Mouse (Mus musculus): ENCODE data around the gene Gsc.

Gsc gene

DNA sequence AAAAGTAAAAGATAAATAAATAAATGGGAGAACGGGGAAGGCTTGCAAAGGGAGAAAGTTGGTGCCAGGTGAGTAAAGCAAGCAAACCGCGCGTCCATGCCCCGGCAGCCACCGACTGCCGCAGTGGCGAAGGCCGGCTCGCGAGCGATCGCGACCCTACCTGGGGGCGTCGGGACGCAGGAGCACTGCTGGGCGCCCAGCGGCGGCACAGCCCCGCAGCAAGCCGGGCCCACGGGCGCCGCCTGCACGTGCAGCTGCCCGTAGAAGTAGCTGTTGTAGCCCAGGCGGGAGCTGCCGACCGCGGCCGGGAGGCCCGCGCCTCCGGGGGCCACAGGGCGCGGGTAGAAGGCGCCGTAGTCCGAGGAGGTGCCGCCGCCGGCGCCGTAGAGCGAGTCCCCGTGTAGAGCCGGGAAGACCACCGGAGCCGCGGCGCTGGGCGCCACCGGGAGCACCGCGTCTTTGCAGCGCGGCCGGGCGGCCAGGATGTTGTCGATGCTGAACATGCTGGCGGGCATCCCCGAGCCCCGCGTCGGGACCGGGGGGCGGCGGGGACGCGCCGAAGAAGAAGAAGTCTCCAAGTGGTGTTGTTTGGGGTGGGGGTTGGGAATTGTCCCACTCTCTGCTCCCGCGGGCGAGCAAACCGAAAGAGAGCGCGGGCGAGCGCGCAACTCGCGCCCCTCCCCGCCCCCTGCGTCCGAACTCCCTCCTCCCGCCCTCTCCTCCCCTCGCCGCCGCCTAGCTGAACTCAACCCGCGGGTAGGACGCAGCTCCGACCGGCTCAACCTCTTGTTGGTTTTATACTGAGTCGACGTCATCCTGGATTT lies at the start of gene Gsc:
Gsc (minus strand) TSS at position 730 of the 824 bp plus-strand sequence.
- DNase-seq (ENCODE audit: low spot score in 2 of 2) = no peak

DNA sequence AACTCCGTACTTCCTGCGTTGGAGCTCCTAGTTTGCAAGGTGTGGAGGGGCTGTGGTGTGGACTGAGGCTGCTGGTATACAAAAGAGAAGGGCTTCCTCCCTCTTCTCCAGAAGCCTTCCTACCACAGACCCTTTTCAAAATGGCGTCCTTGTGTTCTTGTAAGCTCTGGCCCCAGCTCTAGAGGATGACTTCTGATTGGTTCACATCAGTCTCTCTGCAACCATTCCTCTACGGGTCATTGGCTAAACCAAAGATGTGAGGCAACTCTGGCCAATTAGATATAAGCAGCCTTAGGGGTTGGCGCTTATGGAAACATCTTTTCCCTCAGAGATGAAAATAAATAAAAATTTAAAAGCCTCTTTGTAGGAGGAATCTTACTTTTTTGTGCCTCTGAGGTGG lies 46.6 kb upstream of the Gsc start:
- DNase-seq (ENCODE audit: low spot score in 2 of 2) = no peak

DNA sequence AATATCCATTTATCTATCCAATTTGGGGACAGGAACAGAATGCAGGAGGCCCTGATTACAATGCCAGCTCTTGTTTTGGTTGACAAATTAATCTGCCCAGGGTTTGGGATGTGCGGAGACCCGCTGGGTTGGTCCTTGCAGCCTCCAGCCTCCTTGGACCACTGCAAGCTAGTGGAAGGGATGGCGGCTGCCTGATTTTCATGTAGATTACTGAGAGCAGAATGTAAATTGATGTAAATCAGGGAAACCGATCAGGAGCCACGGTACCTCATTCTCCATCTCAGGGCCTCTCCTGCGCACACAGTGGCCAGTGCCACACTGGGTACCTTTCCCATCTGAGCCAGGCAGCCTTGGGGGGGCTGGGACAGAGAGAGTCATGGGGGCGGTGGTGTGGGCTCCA lies 34.8 kb upstream of the Gsc start:
- no peak for DNase-seq (ENCODE audit: low spot score in 2 of 2)

DNA sequence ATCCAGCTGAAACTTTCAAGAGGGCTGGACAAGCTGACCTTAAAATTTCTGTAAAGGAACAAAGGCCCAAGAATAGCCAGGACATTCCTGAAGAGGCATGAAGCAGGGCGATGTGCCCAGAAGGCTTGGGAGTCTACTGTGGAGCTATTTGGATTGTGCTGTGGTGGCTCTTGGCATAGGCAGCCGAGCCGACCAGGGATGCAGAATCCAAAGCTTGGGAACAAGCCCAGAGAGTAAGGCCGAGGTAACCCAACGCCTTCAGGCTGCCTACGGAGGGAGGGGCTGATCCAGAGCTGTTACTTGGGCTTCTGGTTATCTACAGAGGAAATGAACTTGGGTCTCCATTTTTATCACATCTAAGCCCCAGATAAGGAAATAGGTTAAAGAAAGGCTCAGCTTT lies 18.9 kb upstream of the Gsc start:
- DNase-seq (ENCODE audit: low spot score in 2 of 2) = no peak

DNA sequence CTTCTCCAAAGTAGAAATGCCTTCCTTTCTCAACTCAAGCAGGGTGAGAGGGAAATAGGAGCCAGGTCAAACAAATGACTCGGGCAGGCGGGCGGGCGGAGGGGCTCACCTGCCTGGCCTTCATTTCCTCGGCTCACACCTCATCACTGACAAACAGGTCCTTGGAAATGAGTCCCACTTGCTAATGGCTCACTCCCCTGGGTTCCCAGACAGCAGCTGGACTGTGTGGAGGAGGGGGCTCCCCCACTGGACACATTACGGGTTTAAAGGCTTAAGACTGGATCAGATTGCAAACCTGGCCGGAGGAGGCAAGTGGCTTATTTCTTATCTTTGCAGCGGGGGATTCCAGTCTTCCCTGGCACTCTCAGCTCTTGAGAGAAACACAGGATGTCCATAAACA lies 13.1 kb upstream of the Gsc start:
- no peak for DNase-seq (ENCODE audit: low spot score in 2 of 2)

DNA sequence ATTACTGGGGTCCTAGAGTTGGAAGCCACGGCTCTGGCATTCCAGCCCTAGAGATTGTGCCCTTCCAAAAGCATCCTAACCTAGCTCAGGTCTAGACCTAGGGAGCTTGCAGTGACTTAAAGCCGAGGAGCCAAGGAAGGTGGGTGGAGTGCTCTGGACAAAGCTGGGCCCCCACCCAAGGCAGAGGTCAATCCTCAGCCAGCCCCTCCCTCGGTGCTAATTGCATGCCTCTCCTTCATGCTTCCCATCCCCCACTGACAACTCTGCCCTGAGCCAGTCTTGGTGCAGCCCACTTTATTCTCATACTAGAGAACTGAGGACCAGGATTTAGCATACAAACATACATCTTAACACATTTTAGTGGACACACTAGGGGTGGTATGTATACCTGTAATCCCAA lies 12.0 kb upstream of the Gsc start:
- DNase-seq (ENCODE audit: low spot score in 2 of 2) = no peak

DNA sequence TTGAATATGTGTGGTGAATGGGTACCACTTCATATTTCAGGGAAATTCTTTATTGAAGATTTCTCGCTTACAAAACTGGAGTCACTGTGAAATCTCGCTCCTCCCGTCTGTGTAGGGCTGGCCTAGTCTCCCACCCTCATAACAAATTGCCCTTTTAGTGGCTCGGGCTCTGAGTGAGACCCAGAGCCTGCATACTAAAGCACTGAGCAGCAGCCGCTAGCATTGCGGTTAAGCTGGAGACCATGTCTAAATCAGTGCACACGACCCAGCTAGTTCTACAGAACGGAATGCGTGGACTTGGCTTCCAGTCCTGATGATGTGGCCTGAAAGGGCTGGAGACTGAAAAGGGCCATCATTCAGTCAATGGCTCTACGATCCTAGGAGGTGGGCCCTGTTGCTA lies 7.9 kb upstream of the Gsc start:
- no peak for DNase-seq (ENCODE audit: low spot score in 2 of 2)

DNA sequence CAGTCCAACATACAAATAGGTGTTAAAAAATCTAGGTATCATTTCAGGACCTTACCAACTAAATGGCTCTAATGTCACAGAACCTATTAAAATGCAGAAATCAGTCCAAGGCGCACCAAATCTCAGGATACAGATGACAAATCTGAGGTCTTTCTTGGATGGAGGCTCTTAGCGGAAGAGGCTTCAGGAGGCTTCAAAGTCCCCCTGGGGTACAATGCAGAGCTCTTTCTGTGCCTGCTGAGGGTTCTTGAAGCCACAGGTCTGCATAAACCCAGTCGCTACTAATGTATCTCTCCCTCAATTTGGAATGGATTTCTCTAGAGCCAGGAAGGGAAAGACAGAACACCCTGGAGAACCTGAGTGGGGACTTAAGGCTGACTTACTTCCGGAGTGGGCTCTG lies 5.1 kb upstream of the Gsc start:
- DNase-seq (ENCODE audit: low spot score in 2 of 2) = no peak

DNA sequence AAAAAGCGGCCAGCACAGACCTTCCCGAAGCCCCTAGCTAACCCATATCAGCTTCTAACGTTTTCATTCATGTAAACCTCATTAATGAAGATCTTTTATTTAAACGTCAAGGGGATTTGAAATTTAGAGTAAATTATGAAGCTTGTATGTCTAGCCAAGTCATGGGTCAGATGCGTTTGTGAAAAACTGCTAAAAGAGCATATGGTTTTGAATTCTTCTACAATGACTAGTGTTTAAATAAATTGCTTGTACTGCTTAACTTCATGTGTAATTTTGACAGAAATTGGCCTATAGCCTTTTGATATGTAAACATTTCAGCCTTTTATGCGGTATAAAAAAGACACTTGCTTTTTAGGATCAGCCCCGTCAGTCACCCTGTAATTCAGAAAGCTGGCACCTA lies 4.4 kb upstream of the Gsc start:
- no peak for DNase-seq (ENCODE audit: low spot score in 2 of 2)

DNA sequence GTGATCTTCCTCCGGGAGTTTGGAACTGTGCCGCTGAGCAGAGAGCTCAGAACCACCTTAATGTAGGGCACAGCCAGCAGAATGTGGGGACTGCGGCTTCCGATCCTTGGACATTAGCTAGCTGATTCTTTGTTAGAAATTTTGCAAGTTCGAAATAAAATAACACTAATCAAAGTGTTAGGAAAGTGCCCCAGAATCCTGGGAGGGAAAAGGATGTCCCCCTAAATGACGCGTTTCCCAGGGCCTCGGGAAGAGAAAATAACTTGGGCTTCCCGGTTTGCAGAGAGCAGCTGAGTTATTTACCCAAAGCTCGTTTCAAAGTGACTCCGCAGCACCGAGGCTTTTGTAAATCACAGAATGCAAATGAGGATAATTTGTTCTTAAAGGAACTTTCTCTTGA lies 3.9 kb upstream of the Gsc start:
- DNase-seq (ENCODE audit: low spot score in 2 of 2) = no peak

DNA sequence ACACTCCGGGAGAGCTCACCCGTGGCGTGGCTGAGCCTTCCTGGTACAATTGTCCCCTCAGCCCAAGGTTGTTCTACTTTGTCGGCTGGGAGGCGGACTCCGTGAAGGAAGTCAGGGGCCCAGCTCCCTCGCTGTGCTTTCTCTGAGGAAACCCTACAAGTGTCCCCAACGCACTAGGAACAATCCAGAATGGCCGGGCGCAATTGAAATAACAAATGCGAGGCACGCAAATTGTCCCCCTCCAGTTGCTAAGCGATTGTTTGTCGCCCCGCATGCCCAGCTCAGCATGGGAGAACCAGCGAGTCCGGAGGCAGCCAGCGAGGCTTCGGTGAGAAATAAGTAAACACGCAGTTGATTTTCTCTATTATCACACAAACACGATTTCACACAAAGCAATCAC lies 2.8 kb upstream of the Gsc start:
- DNase-seq (ENCODE audit: low spot score in 2 of 2) = no peak

DNA sequence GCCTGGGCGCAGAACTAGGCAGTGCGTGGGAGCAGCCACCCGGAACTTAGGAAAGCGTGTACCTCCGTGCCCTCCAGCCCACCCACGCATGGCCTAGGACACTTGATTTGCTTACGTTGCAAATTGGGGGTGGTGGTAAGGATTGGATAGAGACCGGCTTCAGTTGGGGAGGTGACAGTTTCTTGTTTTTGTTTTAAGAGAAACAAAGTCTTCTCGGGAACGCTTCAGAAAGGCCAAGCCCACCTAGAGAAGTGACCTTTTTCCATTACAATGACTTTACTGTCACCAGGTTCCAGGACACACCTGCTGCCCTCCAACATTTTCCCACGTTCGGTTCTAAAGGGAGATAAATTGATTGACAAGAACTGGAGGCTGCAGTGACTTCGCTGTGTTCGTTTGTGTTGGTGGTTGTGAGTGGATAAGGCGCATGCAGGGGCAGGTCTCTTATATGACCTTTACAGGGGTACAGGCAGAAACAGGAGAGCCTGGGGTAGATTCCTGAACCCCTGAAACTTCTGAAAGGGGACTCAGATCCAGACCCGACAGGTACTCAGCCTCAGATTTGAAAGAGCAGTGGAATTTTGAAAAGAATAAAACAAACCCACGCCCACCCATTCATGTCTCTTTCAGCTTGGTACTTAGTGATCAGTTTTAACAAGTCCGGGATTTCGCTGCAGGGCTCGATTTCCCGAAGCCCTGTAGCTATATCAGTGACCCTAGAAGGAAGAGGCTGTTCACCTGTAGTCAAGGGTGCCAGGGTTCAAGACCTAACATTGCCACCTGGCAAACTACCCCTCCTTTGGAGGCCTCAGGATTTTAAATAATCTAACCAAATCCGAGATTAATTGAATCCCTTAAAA lies 2.0 kb upstream of the Gsc start:
- DNase-seq (ENCODE audit: low spot score in 2 of 2) = no peak

DNA sequence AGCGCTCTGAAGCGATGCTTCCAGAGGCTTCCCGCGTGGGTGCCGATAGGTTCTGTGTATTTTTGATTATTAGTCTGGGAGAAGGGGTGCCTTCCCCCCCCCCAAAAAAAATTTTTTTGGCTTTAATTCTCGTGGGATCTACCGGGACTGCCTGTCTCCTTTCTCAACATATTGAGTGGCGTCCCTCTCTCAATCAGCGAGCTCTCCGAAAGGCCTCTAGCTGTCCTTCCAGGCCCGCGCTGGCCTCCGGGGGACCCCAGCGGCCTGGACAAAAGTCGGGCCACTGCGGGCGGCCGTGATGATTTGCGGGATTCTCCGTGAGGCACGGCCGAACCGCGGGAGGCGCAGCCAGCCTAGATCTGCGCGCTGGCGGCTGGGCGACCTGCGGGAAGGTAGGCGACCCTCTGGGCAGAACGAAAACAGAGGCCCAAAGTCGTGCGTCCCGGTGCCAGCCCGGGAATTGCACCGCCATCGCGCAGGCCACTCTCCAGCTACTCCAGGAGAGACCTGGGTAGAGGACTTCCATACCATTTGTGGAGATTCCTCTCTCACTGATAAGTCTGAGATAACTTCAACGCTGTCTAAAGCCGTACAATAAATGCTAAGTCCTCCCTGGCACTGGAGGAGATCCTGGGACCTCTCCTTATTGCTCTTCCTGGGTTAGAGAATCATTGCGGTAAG lies 1.2 kb upstream of the Gsc start:
- DNase-seq (ENCODE audit: low spot score in 2 of 2) = no peak

DNA sequence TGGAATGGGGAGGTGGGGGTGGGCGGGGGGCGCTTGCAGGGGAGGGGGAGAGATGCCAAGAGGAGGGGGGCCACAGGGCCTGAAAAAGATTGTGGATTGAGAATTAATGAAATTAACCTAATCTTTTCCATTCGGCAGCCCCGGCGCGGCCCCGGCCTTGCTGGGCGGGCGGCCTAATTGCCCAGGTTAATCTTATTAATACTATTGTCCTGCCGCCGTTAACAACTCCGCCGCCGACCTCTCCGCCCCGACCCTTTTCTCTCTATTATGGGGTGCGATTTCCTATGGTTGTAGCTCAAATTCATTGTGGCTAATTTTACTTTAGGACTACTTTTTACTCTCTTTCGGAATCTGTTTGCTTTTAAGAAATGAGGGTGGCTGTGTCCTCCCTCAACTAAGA lies 362 bp upstream of the Gsc start:
- no peak for DNase-seq (ENCODE audit: low spot score in 2 of 2)

DNA sequence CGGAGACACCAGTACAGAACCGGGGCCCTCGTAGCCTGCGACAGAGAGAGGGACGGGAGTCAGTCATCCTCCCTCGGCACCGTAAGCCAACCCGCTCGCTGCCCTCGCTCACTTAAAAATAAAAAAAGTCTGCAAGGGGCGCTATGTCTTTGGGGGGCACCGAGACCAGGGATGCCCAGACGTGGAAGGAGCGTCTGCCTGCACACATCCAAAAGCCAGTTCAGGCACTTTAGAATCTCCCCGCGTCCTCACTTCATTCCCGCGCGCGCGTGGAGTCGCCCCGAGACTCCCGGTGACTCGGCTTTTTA lies 958 bp downstream of the Gsc start:
- DNase-seq (ENCODE audit: low spot score in 2 of 2) = no peak

DNA sequence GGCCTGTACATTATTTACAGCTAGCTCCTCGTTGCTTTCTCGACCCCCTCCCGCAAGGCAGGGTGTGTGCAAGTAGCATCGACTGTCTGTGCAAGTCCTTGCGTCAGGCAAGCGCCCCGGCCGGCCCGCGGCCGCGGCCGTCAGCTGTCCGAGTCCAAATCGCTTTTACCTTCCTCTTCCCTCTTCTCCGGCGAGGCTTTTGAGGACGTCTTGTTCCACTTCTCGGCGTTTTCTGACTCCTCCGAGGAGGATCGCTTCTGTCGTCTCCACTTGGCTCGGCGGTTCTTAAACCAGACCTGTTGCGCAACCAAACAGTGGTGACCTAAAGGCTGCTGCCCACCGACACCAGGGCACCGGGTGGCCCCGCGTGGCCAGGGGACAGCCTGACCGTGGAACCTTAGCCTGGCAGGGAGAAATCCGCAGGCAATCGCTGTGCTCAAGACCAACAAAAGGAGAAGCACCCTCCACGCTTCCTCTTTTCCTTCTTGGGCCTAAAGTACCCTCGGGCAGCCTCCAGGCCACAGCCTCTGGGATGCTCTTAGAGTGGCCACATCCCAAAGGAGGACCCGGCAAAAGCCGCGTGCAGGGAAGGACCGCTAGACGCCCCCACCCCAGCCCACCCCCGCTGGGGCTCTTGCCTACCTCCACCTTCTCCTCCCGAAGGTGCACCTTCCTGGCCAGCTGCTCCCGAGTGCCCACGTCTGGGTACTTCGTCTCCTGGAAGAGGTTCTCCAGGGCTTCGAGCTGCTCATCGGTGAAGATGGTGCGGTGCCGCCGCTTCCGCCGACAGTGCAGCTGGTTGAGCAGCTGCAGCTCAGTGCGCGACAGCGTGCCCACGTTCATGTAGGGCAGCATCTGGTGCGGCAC lies 1.5 kb downstream of the Gsc start:
- peak; percentile 14 to 18 for DNase-seq (ENCODE audit: low spot score in 2 of 2)

DNA sequence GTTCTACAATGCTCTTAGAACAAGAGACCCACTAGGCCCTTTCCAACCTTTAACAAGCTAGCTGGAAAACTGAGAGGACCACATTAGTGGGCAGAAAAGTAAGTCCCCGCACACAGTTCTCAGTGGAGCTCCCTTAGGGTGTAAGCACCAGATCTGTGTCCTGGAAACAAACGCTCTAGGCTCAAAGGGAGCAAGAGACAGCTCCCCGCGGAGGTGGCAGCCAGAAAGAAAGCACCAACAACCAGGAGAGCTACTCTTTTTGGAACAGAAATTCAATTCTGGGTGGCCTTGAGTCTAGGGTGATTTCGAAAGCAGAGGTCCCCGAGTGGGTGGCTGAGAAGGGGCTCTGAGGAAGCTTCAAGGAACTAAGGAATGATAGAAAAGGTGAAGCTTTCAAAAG lies 2.5 kb downstream of the Gsc start:
- DNase-seq (ENCODE audit: low spot score in 2 of 2) = no peak

DNA sequence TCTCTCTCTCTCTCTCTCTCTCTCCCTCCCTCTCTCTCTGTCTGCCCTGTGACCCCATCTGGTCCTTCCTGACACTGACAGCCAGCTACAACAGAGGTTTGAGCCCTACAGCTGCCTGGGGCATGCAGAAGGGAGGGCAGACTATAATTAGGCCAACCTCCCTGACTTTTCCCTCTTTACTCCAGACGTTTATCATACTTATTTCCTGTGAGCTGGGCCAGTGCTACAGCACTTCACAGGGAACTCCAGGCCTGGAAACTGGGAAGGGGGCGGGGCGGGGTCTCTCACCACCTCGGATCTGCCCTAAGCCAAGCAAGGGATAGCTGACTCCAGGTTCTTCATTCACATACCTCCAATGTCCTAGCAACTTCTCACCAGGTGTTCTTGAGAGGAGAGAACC lies 4.3 kb downstream of the Gsc start:
- no peak for DNase-seq (ENCODE audit: low spot score in 2 of 2)

DNA sequence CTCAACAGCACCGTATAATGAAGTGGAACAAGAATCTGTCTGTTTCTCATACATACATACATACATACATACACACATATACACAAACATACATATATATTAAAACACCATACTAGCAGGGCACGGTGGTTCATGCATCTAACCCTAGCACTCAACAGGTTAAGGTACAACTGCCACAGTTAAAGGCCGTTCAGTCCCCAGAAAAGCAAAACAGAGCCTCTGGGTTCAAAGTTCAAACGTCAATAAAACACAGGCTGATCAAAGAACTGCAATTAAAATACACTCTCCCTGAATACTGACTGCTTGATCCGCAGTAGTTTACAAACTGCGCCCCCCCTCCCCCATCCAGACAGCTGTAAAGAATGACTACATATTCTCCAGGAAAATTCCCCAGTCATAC lies 5.8 kb downstream of the Gsc start:
- DNase-seq (ENCODE audit: low spot score in 2 of 2) = no peak

DNA sequence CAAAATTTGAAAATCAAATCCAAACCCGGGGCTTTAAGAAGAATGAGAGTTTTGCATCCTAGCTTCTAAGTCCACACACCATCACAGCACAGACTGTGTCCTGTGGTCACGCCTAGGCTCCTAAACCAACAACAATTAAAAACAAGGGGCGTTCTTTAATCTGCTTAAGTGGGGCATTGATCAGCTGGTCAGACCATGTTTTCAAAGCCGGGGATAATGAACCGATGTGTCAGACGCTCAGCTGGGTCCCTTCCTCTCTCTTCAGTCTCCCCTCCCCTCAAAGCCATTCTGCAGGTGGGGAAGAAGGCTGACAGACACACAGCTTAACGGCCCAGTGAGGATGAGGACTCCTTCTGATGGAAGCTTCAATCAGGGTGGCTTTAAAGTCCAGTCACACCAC lies 6.2 kb downstream of the Gsc start:
- DNase-seq (ENCODE audit: low spot score in 2 of 2) = no peak

DNA sequence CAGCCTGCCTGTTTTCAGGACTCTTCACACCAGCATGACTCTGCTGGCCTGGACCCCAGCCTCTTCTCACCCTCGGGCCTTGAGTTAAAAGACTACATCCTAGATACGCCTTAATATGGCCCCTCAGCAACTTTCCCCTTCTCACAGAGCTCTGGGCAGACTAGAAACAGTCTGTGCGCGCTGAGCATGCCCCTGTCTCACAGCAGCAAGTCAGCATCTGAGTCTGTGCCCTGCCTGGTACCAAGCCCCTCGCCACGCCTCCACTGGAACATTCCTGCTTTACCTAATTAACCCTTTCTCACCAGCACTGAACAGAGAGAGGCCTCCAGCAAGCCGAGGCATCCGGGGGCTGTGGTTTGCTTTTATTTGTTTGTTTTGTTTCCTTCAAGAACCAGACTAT lies 11.8 kb downstream of the Gsc start:
- no peak for DNase-seq (ENCODE audit: low spot score in 2 of 2)

DNA sequence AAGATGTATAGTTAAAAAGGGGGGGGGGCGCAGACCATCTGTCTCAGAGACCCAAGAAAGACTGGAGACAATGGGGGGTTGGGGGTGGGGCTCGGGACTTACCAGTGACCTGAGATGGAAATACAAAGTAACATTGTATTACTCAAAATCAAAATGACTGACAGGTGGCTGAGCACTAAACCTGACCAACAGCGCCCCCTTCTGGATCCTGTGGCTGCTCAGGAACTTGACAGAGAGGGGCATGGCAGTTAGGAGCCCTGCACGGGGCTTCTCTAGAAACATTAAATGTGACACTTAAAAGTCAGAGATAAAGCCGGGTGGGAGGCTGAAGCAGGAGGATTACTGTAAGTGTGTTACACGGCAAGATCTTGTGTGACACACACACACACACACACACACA lies 13.8 kb downstream of the Gsc start:
- DNase-seq (ENCODE audit: low spot score in 2 of 2) = no peak
